Mouse (Mus musculus) liver, embryonic 14.5 days (tissue): ENCODE data around the gene Tnrc18.

ENCODE experiments used
- CTCF ChIP-seq: IDR thresholded peaks from 2 replicates; pipeline ENCODE4 v1.5.1; 2016; ENCODE audit warnings: antibody characterized with exemption, low read depth, control low read depth
- EP300 ChIP-seq: IDR thresholded peaks from 2 replicates; pipeline ENCODE4 v1.6.1; 2016; ENCODE audit warnings: antibody characterized with exemption, low read depth

GRCm38 (mm10) chr5:142788279-142788678, 29.2 kb downstream of the Tnrc18 start:
- TF ChIP-seq CTCF, result no peak
- TF ChIP-seq EP300, result no peak
